Mouse (Mus musculus): ENCODE data around the gene Lrrc74a. TPM values are rescaled to one million over a fixed set of nuclear protein-coding genes. Genes with fewer than 3 reads are reported as not detected.

Gene Lrrc74a
- polyA plus RNA-seq (2014; fragmentation: Nextera tagmentation; extraction: Ambion mirVana) = not detected in 2 replicates

DNA sequence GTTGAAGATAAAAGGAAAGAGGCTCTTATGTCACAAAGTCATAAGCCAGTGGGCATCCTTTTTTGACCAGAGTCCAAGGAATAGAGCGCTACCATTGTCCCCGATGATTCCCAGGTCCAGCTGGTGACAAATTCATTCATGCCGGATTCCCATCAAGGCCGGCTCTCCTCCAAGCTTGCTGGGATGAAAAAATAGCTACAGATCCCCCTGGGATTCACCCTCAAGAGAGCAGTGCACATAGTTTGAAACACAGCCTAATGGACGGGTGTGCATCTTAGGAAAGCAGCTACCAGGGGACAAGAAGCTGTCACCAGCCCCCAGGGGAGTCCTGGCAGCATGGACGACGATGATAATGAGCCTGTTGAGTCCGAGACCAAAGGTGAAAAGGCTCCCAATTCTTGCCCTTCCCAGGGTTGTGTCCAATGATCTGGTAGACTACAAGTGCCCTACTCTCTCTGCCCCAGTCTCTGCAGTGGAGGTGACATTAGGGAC, at the start of gene Lrrc74a:
Lrrc74a (plus strand) TSS at position 51 of the 492 bp plus-strand sequence.
- DNase-seq (ENCODE audit: low spot score) = no peak
- H3K4me2 ChIP-seq (ENCODE audit: low read length) = no peak within 1 kb of the TSS
- no peak for ATAC-seq
- no peak within 1 kb of the TSS for H3K4me3 ChIP-seq (ENCODE audit: low read depth, low read length)
- H3K27me3 ChIP-seq (replicated peaks; ENCODE audit: control insufficient read depth, insufficient read depth, low read length) = no peaks in the 10 kb centered on the region
- H3K4me1 ChIP-seq (ENCODE audit: control insufficient read depth, insufficient read depth, low read length) = no peaks in the 10 kb centered on the region
- H3K27ac ChIP-seq (ENCODE audit: low read depth, low read length) = no peak within 1 kb of the TSS
- H3K9ac ChIP-seq (ENCODE audit: low read length) = no peak within 1 kb of the TSS
- H3K9me3 ChIP-seq (replicated peaks; ENCODE audit: control insufficient read depth, low read length) = no peaks in the 10 kb centered on the region
- H3K36me3 ChIP-seq (ENCODE audit: control insufficient read depth, insufficient read depth, low read length) = no peaks in the 10 kb centered on the region
- WGBS = 88% methylated on average over 8 of the region's 8 CpGs

DNA sequence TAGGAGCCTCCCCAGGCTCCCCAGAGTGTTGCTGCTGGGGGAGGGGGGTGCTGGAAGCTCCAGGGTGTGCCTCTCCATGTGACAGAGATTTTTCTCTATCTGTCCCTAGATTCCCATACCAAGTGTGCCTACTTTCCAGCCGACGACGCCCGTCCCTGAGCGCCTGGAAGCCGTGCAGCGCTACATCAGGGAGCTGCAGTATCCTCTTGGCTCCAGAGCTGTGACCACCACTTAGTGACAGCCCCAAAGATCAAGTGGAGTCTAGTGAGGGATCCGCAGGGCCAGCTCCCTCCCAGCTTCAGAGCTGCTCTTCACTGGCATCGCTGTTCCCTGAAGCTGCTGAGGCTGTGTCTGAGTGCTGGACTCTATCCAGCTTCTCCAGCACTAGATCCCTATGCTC, 48.9 kb upstream of the Lrrc74a start:
- H3K36me3 ChIP-seq (ENCODE audit: control insufficient read depth, insufficient read depth, low read length) = peaks cover 64% of the 10 kb centered on the region
- no peak overlapping the region for H3K4me3 ChIP-seq (ENCODE audit: low read depth, low read length)
- no peaks in the 10 kb centered on the region for H3K27me3 ChIP-seq (replicated peaks; ENCODE audit: control insufficient read depth, insufficient read depth, low read length)
- peak overlapping the region; percentile 33; the same call in 1 of the 2 replicates for H3K27ac ChIP-seq (ENCODE audit: low read depth, low read length)
- ATAC-seq = no peak
- DNase-seq (ENCODE audit: low spot score) = no peak
- no peak overlapping the region for H3K4me2 ChIP-seq (ENCODE audit: low read length)
- no peaks in the 10 kb centered on the region for H3K9me3 ChIP-seq (replicated peaks; ENCODE audit: control insufficient read depth, low read length)
- peaks cover 22% of the 10 kb centered on the region for H3K4me1 ChIP-seq (ENCODE audit: control insufficient read depth, insufficient read depth, low read length)
- 68% methylated on average over 9 of the region's 9 CpGs for WGBS
- no peak overlapping the region for H3K9ac ChIP-seq (ENCODE audit: low read length)

DNA sequence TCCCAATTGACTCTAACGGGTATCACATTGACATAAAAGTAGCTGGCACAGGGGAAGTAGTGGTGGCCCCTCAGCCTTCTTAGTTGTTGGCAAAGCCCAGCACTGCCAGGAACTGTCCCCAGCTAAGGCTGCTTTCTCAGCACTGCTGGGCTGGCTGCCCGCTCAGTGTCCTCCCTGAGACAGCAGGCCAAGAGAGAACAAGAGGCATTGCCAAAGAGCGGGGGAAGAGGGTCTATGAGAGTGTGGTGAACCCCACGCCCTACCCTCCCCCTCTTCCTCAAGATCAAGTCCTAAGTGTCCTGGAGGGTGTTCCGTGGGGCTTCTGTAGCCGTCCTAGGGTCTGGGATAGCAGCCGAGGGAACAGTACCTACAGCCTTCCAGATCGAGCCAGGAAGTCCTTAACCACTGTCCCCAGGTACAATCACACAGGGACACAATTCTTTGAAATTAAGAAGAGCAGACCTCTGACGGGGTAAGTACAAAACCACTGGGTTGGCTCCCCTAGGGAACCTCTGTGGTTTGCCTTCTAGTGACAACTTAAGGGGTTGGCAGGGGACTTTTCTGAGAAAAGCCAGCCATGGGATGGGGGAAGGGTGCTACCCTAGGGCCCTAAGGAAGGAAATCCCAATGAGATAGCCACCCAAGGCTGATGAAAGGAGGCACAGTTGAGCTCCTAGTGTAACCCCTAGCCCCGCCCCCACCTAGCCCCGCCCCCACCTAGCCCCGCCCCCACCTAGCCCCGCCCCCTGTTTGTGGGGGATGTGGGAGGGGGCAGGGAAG, 47.4 kb upstream of the Lrrc74a start:
- no peak for DNase-seq (ENCODE audit: low spot score)
- Histone ChIP-seq H3K4me2 (ENCODE audit: low read length) (no peak overlapping the region), H3K4me3 (ENCODE audit: low read depth, low read length) (no peak overlapping the region), H3K9ac (ENCODE audit: low read length) (no peak overlapping the region), H3K27ac (ENCODE audit: low read depth, low read length) (no peak overlapping the region), H3K9me3 (replicated peaks; ENCODE audit: control insufficient read depth, low read length) (no peaks in the 10 kb centered on the region), H3K27me3 (replicated peaks; ENCODE audit: control insufficient read depth, insufficient read depth, low read length) (no peaks in the 10 kb centered on the region), H3K4me1 (ENCODE audit: control insufficient read depth, insufficient read depth, low read length) (peaks cover 14% of the 10 kb centered on the region), H3K36me3 (ENCODE audit: control insufficient read depth, insufficient read depth, low read length) (peaks cover 78% of the 10 kb centered on the region)
- ATAC-seq = no peak
- whole genome bisulfite sequencing = 55% methylated on average over 13 of the region's 13 CpGs

DNA sequence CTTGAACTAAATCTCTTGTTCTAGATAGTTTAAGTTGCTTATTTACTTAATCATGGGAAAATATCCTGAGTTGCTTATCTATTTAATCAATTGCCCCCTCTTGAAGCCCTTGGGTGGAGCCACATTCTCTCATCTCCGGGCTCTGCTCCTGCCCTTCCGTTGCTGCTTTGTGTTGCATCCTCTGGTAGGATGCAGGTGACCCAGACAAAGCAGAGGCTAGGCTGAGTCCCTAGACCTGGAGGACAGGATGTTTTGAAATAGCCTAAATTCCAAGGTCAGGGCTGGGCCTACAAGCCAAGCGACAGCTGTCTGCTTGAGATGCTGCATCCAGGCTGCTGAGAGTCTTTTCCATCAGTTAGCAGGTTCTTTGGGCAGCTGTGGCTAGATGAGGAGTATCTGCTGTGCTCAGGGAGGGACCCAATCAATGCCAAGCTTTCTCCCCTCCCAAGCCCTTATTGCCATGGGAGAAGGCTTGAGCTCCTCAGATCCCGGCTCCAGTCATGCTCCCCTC, 46.7 kb upstream of the Lrrc74a start:
- Histone ChIP-seq H3K9me3 (replicated peaks; ENCODE audit: control insufficient read depth, low read length) (no peaks in the 10 kb centered on the region), H3K9ac (ENCODE audit: low read length) (no peak overlapping the region), H3K36me3 (ENCODE audit: control insufficient read depth, insufficient read depth, low read length) (peaks cover 84% of the 10 kb centered on the region), H3K4me1 (ENCODE audit: control insufficient read depth, insufficient read depth, low read length) (peaks cover 10% of the 10 kb centered on the region), H3K4me2 (ENCODE audit: low read length) (no peak overlapping the region), H3K4me3 (ENCODE audit: low read depth, low read length) (no peak overlapping the region), H3K27me3 (replicated peaks; ENCODE audit: control insufficient read depth, insufficient read depth, low read length) (no peaks in the 10 kb centered on the region), H3K27ac (ENCODE audit: low read depth, low read length) (no peak overlapping the region)
- WGBS = 82% methylated on average over 4 of the region's 4 CpGs
- DNase-seq (ENCODE audit: low spot score) = no peak
- ATAC-seq = no peak

DNA sequence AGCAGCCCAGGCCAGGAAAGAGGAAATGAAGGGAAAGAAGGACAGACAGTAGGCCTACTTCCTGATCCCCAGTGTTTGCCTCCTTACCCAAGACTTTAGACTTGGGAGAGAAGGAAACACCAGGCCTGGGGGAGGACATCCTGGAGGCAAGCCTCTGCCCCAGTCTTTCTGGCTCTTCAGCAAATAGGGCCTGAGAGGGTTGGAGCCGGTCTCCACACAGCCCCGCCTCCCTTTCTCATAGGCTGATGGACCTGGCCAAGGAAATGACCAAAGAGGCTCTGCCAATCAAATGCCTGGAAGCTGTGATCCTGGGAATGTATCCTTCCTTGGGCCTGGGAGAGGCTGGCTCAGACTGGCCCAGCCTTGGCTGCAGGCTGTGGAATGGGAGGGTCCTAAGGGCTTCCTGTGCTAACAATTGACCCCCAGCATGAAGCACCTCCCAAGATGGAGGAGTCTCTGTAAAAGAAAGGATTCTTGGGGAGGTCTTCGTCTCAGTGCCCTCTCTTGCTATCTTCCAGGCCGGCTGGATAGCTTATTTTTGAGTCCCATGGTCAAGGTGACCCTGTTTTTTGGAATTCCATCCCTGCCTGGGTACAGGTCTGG, 46.1 kb upstream of the Lrrc74a start:
- Histone ChIP-seq H3K4me1 (ENCODE audit: control insufficient read depth, insufficient read depth, low read length) (peaks cover 4% of the 10 kb centered on the region), H3K27me3 (replicated peaks; ENCODE audit: control insufficient read depth, insufficient read depth, low read length) (no peaks in the 10 kb centered on the region), H3K27ac (ENCODE audit: low read depth, low read length) (no peak overlapping the region), H3K9ac (ENCODE audit: low read length) (no peak overlapping the region), H3K9me3 (replicated peaks; ENCODE audit: control insufficient read depth, low read length) (no peaks in the 10 kb centered on the region), H3K4me3 (ENCODE audit: low read depth, low read length) (no peak overlapping the region), H3K4me2 (ENCODE audit: low read length) (no peak overlapping the region), H3K36me3 (ENCODE audit: control insufficient read depth, insufficient read depth, low read length) (peaks cover 84% of the 10 kb centered on the region)
- ATAC-seq (no peak), DNase-seq (ENCODE audit: low spot score) (no peak)
- 87% methylated on average over 4 of the region's 4 CpGs for WGBS

DNA sequence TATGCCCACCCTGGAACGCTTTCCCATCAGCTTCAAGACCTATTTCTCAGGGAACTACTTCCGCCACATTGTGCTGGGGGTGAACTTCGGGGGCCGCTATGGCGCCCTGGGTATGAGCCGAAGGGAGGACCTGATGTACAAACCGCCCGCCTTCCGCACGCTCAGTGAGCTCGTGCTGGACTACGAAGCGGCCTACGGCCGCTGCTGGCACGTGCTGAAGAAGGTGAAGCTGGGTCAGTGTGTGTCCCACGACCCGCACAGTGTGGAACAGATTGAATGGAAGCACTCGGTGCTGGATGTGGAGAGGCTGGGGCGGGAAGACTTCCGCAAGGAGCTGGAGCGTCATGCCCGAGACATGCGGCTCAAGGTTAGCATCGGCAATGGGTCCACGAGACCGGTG, 45.3 kb upstream of the Lrrc74a start:
- H3K9ac ChIP-seq (ENCODE audit: low read length) = no peak overlapping the region
- peaks cover 84% of the 10 kb centered on the region for H3K36me3 ChIP-seq (ENCODE audit: control insufficient read depth, insufficient read depth, low read length)
- 97% methylated on average over 27 of the region's 27 CpGs for WGBS

DNA sequence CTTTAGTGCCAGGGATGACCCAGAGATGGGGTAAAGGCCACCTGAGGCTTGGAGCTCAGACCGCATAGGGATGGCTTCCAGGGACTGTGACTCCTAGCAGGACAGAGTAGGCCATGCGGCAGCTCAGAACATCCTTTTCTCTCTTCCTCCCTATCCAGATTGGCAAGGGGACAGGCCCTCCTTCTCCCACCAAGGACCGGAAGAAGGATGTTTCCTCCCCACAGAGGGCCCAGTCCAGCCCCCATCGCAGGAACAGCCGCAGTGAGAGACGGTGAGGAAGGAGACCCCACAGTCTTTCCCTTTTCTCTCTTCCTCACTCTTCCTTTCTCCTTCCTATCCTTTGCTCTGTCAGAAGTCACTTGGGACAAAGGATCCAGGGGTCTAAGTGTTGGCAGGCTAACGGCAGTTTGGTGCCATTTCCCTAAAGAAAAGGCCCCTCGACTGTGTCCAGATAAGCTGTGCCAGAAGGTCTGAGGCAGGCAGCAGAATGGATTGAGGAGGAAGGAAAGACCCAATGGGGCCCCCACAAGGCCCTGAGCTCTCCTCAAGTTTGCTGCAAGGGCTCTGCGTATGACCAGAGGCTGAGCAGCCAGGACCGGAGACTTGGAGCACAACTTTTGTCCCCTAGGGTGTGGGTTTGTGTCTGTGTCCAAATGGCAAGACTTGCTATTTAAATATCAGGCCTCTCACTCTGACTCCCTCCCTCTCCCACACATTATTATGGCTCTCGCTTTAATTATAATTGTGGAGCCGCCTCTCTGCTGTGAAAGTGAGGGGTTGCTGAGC, 43.3 kb upstream of the Lrrc74a start:
- Histone ChIP-seq H3K4me3 (ENCODE audit: low read depth, low read length) (no peak overlapping the region), H3K4me1 (ENCODE audit: control insufficient read depth, insufficient read depth, low read length) (no peaks in the 10 kb centered on the region), H3K27ac (ENCODE audit: low read depth, low read length) (no peak overlapping the region), H3K4me2 (ENCODE audit: low read length) (no peak overlapping the region), H3K36me3 (ENCODE audit: control insufficient read depth, insufficient read depth, low read length) (peaks cover 93% of the 10 kb centered on the region), H3K27me3 (replicated peaks; ENCODE audit: control insufficient read depth, insufficient read depth, low read length) (no peaks in the 10 kb centered on the region), H3K9me3 (replicated peaks; ENCODE audit: control insufficient read depth, low read length) (no peaks in the 10 kb centered on the region), H3K9ac (ENCODE audit: low read length) (no peak overlapping the region)
- ATAC-seq (no peak), DNase-seq (ENCODE audit: low spot score) (no peak)
- 87% methylated on average over 12 of the region's 12 CpGs for WGBS

More for the DNA sequence above, 45.3 kb upstream of the Lrrc74a start:
- Histone ChIP-seq H3K27me3 (replicated peaks; ENCODE audit: control insufficient read depth, insufficient read depth, low read length) (no peaks in the 10 kb centered on the region), H3K4me2 (ENCODE audit: low read length) (no peak overlapping the region), H3K27ac (ENCODE audit: low read depth, low read length) (no peak overlapping the region), H3K4me1 (ENCODE audit: control insufficient read depth, insufficient read depth, low read length) (no peaks in the 10 kb centered on the region), H3K4me3 (ENCODE audit: low read depth, low read length) (no peak overlapping the region), H3K9me3 (replicated peaks; ENCODE audit: control insufficient read depth, low read length) (no peaks in the 10 kb centered on the region)
- DNase-seq (ENCODE audit: low spot score) (no peak), ATAC-seq (no peak)

DNA sequence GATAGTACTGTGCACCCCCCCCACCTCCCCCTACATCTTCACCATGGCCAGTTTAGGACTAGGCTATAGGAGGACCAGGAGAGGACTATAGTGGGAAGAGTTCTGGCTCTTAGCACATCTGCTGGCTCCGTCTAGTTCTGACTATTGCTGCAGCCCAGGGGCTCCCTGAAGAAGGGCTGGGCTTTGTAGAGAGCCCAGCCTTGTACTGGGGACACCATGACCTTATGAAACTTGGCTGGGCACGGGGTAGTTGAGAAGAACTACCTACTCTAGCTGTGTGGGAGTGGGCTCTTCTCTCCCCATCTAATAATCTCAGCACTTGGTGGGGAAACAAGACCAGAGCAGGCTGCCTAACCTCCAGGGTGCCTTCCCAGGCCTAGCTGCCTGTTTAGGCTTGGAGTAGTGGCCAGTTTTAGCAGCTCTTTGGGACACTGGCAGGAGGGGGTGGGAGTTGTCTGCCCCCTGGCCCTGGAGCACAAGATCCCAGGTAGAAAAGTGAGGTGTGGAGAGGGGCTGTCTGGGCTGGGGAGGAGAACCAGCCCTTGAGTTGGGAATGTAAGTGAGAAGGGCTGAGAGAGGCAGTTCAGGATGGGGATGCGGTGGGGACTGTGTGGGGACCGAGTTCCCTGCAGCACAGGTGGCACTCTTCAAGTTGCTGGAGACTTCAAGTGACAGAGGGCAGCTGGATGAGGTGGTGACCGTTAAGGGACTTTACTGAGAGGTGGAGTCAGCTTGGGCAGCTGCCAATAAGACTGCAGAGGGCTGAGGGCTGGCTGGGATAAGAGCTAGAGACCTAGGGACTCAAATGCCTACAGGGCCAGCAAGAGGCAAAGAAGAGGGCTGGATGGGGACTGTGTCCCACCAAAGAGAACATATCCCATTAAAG, 41.5 kb upstream of the Lrrc74a start:
- H3K27ac ChIP-seq (ENCODE audit: low read depth, low read length) = no peak overlapping the region
- H3K9ac ChIP-seq (ENCODE audit: low read length) = no peak overlapping the region
- no peak overlapping the region for H3K4me2 ChIP-seq (ENCODE audit: low read length)
- H3K4me3 ChIP-seq (ENCODE audit: low read depth, low read length) = no peak overlapping the region
- WGBS = 77% methylated on average over 5 of the region's 5 CpGs
- H3K9me3 ChIP-seq (replicated peaks; ENCODE audit: control insufficient read depth, low read length) = no peaks in the 10 kb centered on the region
- no peak for ATAC-seq
- H3K36me3 ChIP-seq (ENCODE audit: control insufficient read depth, insufficient read depth, low read length) = peaks cover 84% of the 10 kb centered on the region
- no peak for DNase-seq (ENCODE audit: low spot score)
- H3K27me3 ChIP-seq (replicated peaks; ENCODE audit: control insufficient read depth, insufficient read depth, low read length) = no peaks in the 10 kb centered on the region
- no peaks in the 10 kb centered on the region for H3K4me1 ChIP-seq (ENCODE audit: control insufficient read depth, insufficient read depth, low read length)

Measured in forebrain, embryonic 14.5 days (tissue).